Mouse (Mus musculus) erythroblast, embryonic 14.5 days (primary cell): Measurements from ENCODE around the gene Yes1.

Experiments used
- GATA1 ChIP-seq: IDR thresholded peaks from 2 replicates; pipeline ENCODE4 v1.6.1; 2012; ENCODE audit warnings: low read length, inconsistent platforms, mixed read lengths
- TAL1 ChIP-seq: IDR thresholded peaks from 3 replicates; pipeline ENCODE4 v1.6.1; 2012; ENCODE audit warnings: low read length, inconsistent platforms, mixed read lengths

DNA sequence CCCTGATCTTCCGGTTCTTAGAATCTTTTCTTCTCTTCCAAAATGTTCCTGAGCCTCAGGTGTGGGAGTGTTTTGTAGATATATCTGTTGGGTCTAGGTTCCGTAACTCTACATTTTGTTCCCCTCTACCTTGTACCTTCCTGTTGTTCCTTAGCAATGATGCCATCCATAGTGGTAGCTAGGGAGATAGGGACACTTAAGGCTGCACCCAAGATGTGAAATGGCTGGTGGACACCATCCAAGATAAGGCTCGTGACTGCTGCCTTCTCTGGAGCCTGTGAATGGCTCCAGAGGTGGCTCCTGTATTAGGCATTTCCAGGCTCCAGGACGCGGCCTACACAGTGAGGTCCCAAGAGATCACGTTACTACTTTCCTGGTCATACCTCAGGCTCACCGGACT lies 117.3 kb downstream of the Yes1 start:
- TF ChIP-seq GATA1 (no peak), TAL1 (no peak)
